Mouse (Mus musculus) kidney, adult 9 months (tissue): Measurements from ENCODE around the gene Uba3.

Experiments
- DNase-seq: peaks from one replicate; pipeline ENCODE4 v3.0.0; 2022

Gene Uba3

GRCm38 (mm10) chr6:97210191-97210961 lies 4.9 kb upstream of the Uba3 start, which contains the start of gene Arl6ip5:
Gene Arl6ip5, plus strand, starts transcription at chr6:97210689.
- DNase-seq, result peak; percentile 93

GRCm38 (mm10) chr6:97209751-97210150 lies 4.3 kb upstream of the Uba3 start:
- DNase-seq, result no peak

GRCm38 (mm10) chr6:97209201-97209600 lies 3.8 kb upstream of the Uba3 start:
- DNase-seq, result no peak

GRCm38 (mm10) chr6:97208406-97208805 lies 3.0 kb upstream of the Uba3 start:
- DNase-seq, result no peak

GRCm38 (mm10) chr6:97207085-97207484 lies 1.6 kb upstream of the Uba3 start:
- no peak for DNase-seq

- DNase-seq, result no peak
Observed at GRCm38 (mm10) chr6:97204952-97205351, 495 bp downstream of the Uba3 start.

GRCm38 (mm10) chr6:97204252-97204869 lies 1.1 kb downstream of the Uba3 start:
- DNase-seq, result no peak

- no peak for DNase-seq
Observed at GRCm38 (mm10) chr6:97202477-97202876, 3.0 kb downstream of the Uba3 start.

GRCm38 (mm10) chr6:97200437-97200836 lies 5.0 kb downstream of the Uba3 start:
- DNase-seq, result no peak

- DNase-seq, result no peak
Observed at GRCm38 (mm10) chr6:97179367-97179828, 26.0 kb downstream of the Uba3 start.

GRCm38 (mm10) chr6:97178491-97179366 lies 26.7 kb downstream of the Uba3 start, which contains the start of gene Tmf1:
Gene Tmf1, minus strand, starts transcription at chr6:97179122.
- DNase-seq, result peak; percentile 97

- DNase-seq, result peak; percentile 70
Observed at GRCm38 (mm10) chr6:97175716-97176115, 29.7 kb downstream of the Uba3 start.

- DNase-seq, result no peak
Observed at GRCm38 (mm10) chr6:97150156-97150555, 55.3 kb downstream of the Uba3 start.

GRCm38 (mm10) chr6:97149721-97150120 lies 55.7 kb downstream of the Uba3 start:
- DNase-seq, result no peak

- DNase-seq, result peak; percentile 89
Observed at GRCm38 (mm10) chr6:97148383-97149251, 56.8 kb downstream of the Uba3 start, which contains the start of gene Eogt. Gene Eogt, minus strand, starts transcription at chr6:97149182.

GRCm38 (mm10) chr6:97147755-97148382 lies 57.6 kb downstream of the Uba3 start:
- peak; percentile 67 for DNase-seq

- no peak for DNase-seq
Observed at GRCm38 (mm10) chr6:97145156-97145555, 60.3 kb downstream of the Uba3 start.

GRCm38 (mm10) chr6:97144359-97144758 lies 61.1 kb downstream of the Uba3 start:
- peak; percentile 81 for DNase-seq

GRCm38 (mm10) chr6:97142611-97143010 lies 62.8 kb downstream of the Uba3 start:
- no peak for DNase-seq

GRCm38 (mm10) chr6:97141811-97142210 lies 63.6 kb downstream of the Uba3 start:
- no peak for DNase-seq
